Mouse (Mus musculus): ENCODE data around the gene Gpr155. TPM values are rescaled to one million over a fixed set of nuclear protein-coding genes. Genes with fewer than 3 reads are reported as not detected.

Gpr155 gene
- total RNA-seq (2023) = 1 to 10 TPM; 4.6 to 5.5 TPM

GRCm38 (mm10) chr2:73386356-73387046 lies at the start of gene Gpr155:
Gene Gpr155 (minus strand): TSS chr2:73386572.

GRCm38 (mm10) chr2:73312152-73313116 lies 73.9 kb downstream of the Gpr155 start, which contains the start of the genes Scrn3 and Cir1:
Gene Scrn3 (plus strand): TSS chr2:73312601.
Gene Cir1 (minus strand): TSS chr2:73312701.

Other genes with a start within 250 kb of the Gpr155 start
- 10 to 100 TPM; 29.3 to 31.6 TPM for gene Ola1, start 167.6 kb downstream of the Gpr155 start, total RNA-seq (2023)
- gene Sp9, start 114.6 kb downstream of the Gpr155 start, total RNA-seq (2023) = under 1 TPM in 1 of 2 experiments, not detected in 1; 0.07 TPM
- 10 to 100 TPM in 1 of 2 experiments, 1 to 10 TPM in 1; 9.6 to 14.3 TPM for gene Scrn3, start 74.0 kb downstream of the Gpr155 start, total RNA-seq (2023)
- 10 to 100 TPM; 20.4 to 21.4 TPM for gene Cir1, start 73.9 kb downstream of the Gpr155 start, total RNA-seq (2023)
- gene Wipf1, start 143.2 kb upstream of the Gpr155 start, total RNA-seq (2023) = 100 to 1,000 TPM; 159 to 194 TPM
- not detected for gene Chrna1, start 193.8 kb upstream of the Gpr155 start, total RNA-seq (2023)